Mouse (Mus musculus): ENCODE measurements around the gene Grip1.

DNA sequence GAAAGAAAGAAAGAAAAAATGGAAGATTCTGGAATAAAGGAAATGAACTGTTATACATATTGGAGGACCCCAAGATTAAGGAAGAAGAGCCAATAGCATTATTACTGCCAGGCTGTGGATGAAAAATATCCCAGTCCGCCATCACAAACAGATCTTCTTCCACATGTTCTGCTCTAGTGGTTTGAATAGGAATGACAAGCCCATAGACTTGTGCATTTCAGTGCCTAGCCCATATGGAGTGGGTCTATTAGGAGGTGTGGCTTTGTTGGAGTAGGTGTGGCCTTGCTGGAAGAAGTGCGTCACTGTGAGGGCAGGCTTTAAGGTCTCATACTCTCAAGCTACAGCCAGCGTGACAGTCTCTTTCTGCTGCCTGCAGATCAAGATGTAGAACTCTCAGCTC, 670.1 kb downstream of the Grip1 start:
- TF ChIP-seq CTCF (IDR thresholded peaks at IDR 0.05): peak; percentile 8; the same call in 1 of the 2 replicates
- no peak for TF ChIP-seq EP300 (IDR thresholded peaks at IDR 0.05)
